Mouse (Mus musculus): ENCODE measurements around the gene Atp6v0a1.

The Atp6v0a1 gene

DNA sequence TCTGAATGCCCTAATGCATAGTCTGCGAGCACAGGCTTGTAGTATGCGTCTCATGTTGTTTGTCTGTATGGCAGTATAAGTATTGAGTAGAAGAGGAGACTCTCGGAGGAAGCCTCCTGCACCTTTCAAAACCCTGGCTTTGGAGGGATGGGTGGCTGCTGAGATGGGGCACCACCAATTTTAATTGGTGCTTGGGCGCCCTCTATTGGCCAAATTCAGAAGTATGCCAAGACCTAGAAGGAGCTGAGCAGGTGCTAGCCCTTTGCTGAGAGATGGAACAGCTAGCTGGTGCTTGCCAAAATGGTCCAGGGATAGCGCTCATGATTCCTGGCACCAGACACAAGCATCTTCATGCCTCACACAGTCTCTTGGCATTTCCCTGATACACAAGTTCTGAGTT, 48.6 kb downstream of the Atp6v0a1 start:
- no peak for DNase-seq (ENCODE audit: extremely low read depth, insufficient read length, low spot score)

DNA sequence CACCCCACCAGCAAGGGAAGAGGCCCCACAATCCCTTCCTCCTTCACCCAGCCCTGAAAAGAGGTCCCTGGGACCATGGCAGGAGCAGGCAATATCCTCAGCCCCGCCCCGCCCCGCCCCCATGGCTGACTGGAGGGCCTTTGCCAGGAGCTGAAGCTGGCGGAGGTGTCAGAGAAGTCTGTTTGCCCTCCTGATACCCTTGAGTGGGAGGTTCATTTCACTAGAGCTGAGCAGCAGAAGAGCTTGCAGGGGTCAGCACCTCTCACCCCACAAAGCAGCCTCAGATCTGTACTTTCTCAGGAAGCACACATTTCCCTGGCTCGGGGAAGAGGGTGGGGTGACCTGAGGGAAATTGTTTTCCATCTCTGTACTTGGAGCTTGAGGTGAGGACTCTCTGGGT, 49.5 kb downstream of the Atp6v0a1 start:
- no peak for DNase-seq (ENCODE audit: extremely low read depth, insufficient read length, low spot score)

DNA sequence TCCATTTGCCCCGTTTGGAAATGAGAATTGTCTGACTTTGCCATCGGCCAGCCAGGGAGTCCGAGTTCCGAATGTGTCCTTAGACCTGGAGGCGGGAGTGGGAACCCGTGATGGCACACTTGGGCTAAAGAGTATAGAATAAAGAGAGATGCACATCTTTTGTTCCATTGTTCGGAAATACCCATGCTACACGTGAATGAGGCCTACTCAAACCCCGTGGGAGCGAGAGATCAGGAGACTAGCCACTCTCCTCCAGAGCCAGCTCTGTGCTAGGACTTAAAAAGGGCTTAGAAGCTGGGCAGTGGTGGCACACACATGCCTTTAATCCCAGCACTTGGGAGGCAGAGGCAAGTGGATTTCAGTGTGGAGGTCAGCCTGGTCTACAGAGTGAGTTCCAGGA, 50.2 kb downstream of the Atp6v0a1 start:
- no peak for DNase-seq (ENCODE audit: extremely low read depth, insufficient read length, low spot score)

DNA sequence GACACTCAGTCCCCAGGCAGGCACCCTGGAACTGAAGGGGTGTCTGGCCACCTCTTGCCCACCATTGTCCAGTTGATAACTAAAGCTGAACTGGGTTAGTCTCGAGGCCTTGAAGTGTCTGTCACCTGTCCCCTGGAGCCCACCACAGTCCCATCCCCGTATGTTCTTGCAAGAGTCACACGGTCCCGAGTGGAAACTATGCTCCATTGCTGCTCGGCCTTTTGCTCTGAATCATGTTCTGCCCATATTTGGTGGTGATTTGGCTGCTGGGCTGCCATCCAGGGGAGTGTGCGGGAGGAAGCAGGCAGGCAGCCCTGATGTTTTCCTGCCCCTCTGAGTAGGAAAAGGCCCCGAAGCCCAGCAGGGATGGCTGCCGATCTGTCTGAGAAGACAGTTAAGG, 50.9 kb downstream of the Atp6v0a1 start:
- peak; percentile 64 for DNase-seq (ENCODE audit: extremely low read depth, insufficient read length, low spot score)

DNA sequence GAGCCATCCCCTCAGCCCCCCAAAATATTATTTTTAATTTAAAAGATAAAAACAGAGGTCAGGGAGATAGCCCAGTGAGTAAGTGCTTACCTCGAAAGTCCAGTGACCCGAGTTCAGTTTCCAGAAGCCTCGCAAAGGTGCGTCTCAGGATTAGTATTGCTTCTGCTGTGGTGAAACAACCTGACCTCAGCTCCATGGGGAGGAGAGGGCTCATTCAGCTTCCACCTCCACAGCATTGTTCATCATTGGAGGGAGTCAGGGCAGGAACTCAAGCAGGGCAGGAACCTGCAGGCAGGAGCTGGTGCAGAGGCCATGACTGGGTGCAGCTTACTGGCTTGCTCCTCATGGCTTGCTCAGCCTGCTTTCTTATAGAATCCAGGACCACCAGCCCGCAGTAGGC, 51.8 kb downstream of the Atp6v0a1 start:
- no peak for DNase-seq (ENCODE audit: extremely low read depth, insufficient read length, low spot score)

DNA sequence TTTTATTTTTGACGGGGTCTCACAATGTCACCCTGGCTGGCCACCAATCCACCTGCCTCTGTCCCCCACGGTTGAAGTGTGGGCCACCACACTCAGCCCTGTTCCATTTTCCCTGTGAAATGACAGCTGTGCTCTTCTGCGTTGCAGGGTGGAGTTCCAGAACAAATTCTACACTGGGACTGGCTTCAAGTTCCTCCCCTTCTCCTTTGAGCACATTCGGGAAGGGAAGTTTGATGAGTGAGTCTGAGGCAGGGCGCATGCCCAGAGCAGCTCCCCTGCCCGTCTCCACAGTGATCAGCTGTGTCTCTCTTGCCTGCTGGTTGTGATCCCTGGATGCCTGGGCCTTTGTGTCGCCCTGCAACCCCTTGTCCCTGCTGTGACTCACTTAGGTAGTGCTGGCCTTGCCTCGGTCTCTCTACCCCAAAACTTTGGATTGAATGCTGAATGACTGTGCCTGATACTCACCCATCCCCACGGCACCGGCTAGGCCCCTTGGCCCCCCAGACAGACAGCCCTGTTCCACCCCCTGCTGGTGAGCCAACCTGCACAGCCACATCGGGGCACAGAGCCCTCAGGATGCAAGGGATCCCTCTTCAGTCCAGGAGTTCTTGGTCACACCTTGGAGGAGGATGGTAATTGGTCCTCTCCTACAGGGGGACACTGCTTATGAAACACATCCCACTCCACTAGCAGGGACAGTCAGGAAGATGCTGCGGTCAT, 53.1 kb downstream of the Atp6v0a1 start:
- no peak for DNase-seq (ENCODE audit: extremely low read depth, insufficient read length, low spot score)

DNA sequence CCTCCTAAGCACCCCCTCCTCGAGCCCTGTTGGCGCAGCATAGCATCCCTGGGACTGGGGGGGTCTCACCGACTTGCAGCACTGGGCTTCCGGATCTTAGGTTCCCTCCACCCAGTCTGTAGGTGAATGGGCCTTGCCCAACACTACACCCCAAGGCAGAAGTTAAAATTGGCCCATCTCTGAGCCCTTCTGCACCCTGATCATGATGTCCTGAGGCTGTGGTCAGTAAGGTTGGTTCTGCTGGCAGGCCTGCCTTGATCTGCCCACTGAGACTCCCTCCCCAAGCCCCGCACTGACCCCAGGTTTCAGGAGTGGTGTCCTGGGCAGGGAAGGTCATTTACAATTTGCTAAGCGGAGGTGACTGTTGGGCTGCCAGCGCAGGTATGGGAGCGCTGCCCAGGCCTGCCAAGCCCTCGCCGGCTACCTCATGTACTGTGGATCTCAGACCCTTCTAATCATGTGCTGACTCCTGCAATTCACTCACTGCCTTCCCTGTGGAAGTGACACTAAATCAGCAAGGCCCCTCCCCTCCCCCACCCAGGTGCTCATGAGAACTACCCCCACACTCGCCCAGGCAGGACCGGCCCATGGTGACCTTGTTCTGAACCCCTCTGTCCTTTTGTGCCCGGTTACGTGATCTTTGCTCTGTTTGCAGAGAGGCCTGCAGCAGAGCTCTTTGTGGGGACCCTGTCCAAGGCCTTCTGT, 53.9 kb downstream of the Atp6v0a1 start:
- DNase-seq (ENCODE audit: extremely low read depth, insufficient read length, low spot score), result no peak

DNA sequence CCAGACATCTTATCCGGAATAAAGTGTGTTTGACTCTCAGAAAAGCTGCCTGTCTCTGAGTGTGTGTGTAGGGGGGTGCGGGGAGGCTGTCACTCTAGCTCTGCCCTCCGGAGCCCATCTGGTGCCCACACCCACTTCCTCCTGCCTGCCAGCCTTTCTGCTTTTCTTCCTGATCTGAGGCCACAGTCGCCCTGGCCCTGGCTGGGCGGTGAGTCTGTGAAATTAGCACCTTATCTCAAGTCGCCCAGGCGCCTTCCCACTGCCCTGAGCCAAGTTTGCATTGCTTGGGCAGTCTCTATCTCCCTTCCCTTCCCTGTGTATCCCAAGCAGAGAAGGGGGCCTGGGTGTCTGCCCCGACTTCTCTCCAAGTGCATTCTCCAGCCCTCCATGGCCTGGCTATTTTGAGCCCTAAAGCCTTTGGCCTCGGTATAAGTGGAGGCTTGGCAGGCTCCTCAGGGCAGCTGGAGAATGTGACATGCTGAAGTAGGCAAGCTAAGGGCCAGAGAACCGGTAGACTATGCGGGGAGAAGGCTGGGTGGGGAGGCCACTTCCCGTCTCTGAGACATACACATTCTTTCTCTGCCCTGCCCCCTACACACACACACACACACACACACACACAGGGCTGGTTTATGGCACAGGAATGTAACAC, 54.5 kb downstream of the Atp6v0a1 start:
- DNase-seq (ENCODE audit: extremely low read depth, insufficient read length, low spot score), result peak; percentile 71

DNA sequence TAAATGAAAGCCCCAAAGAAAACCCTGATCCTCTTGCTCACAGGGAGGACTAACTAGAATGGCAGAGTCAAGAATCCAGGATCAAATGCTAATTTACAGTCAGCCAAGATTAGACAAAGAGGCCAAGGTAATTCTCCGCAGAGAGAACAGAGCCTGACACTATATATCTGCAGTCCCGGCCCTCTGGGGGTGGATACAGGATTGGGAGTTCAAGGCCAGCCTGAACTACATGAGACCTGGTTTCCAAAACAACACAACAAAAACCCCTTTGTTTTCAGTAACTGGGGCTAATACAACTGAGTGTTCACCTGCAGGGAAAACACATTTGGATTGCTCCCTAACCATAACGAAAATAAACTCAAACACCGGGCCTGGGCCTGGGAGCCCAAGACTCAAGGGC, 55.2 kb downstream of the Atp6v0a1 start:
- DNase-seq (ENCODE audit: extremely low read depth, insufficient read length, low spot score), result no peak

DNA sequence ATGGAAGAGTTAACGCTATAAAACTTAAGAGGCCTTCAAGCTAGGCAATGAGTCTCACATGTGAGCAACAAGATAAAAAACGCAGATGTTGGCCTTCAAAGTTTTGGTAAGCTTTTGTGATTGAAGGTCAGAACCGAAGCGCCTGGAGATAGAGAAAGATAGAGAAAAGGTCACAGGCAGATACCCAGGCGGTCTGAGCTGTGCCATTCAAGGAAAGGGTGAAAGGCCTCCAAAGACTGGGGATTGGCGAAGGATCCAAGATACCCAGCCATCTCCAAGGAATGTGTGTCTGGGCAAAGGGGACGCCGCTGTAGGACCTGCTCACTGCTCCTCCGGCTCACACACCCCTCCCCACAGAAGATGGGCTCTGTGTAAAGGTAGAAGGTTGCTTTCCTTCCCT, 55.8 kb downstream of the Atp6v0a1 start:
- no peak for DNase-seq (ENCODE audit: extremely low read depth, insufficient read length, low spot score)

DNA sequence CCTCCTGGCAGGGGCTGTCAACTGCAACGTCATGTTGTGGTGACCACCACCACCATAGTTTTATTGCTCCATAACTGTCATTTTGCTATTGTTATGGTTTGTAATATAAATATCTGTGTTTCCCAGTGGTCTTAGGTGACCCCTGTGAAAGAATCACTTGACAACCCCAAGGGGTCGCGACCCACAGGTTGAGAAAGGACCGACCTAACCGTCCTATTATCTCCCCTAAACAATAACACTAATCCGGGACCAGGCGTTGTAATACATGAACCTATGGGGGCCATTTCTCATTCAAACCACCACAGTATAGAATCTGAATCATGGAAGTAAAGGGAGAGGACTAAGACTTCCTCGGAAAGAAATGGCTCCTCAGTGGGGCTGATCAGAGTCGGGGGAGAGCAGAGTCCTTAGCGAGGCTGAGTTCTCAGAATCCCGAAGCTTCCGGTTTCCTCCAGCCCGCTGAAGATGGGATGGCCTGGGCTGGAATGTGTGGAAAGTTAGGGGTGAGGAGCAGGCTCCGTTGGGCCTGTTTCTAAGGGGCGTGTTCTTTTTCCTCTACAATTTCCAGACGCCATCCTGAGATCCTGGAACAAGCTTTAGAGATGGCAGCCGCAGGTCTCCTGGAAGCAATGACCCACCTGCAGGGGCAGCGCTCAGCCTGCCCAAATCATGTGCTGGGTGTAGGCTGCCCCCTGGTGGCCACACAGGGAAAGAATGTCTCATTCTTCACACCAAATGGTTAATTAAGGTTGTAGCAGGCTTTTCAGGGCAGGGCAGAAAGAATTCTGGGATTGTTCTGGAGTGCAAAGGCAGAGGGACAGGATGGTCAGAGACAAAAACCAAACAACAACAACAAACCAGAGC, 57.5 kb downstream of the Atp6v0a1 start:
- peak; percentile 51 for DNase-seq (ENCODE audit: extremely low read depth, insufficient read length, low spot score)

DNA sequence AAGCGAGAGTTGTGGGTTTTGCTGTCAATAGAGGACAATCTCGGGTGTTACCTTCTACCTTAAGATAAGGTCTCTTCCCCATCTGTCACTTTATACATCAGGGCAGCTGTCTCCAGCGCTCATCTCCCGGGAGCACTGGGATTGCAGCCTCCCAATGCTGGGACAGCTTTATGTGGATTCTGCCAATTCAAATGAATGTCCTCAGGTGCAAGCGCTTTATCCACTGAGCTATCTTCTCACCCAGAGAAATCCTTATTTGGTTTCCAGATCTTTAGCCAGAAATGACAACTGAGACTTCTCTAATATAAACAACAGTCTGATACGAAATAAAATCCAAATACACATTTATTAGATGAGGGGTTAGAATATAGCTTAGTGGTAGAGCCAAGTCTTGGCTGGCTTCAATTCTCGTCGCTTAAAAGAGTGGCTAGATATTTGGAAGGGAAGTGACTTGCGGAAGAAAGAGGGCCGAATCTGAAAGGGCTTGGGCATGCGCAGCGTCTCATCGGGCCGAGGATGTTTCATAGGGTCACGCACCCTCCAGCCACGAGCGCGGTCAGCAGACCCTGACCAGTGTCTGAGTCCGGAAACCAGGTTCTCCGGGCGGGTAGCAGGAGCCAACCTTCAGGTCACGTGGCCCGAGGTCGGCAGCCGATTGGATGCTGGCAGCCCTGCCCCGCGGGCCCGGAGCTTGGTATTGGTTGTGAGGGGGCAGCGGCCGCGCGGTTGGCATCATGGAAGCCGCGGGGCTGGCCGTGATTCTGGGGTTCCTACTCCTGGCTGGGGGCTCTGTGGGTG, 60.3 kb downstream of the Atp6v0a1 start, which contains the start of gene Naglu:
Naglu (plus strand) TSS at position 622 of the 798 bp plus-strand sequence.
- peak; percentile 98 for DNase-seq (ENCODE audit: extremely low read depth, insufficient read length, low spot score)

DNA sequence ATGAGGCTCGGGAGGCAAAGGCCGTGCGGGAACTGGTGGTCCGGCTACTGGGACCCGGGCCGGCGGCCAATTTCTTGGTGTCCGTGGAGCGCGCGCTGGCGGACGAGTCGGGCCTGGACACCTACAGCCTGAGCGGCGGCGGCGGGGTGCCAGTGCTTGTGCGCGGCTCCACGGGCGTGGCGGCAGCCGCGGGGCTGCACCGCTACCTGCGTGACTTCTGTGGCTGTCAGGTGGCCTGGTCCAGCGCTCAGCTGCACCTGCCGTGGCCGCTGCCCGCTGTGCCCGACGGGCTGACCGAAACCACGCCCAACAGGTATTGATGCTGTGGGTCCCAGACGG, 60.9 kb downstream of the Atp6v0a1 start:
- DNase-seq (ENCODE audit: extremely low read depth, insufficient read length, low spot score), result no peak

DNA sequence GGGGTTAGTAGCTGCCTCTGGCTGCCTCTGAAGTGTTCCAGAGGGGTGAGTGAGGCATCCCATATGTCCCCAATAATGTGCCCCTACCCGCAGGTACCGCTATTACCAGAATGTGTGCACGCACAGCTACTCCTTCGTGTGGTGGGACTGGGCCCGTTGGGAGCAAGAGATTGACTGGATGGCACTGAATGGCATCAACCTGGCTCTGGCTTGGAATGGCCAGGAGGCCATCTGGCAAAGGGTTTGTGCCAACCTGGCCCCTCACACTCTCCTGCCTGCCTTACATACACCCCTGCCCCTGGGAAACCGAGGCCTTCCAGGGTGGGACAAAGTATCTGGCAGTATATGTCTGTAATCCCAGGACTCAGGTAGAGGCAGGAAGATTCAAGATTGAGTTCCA, 61.7 kb downstream of the Atp6v0a1 start:
- DNase-seq (ENCODE audit: extremely low read depth, insufficient read length, low spot score), result no peak

DNA sequence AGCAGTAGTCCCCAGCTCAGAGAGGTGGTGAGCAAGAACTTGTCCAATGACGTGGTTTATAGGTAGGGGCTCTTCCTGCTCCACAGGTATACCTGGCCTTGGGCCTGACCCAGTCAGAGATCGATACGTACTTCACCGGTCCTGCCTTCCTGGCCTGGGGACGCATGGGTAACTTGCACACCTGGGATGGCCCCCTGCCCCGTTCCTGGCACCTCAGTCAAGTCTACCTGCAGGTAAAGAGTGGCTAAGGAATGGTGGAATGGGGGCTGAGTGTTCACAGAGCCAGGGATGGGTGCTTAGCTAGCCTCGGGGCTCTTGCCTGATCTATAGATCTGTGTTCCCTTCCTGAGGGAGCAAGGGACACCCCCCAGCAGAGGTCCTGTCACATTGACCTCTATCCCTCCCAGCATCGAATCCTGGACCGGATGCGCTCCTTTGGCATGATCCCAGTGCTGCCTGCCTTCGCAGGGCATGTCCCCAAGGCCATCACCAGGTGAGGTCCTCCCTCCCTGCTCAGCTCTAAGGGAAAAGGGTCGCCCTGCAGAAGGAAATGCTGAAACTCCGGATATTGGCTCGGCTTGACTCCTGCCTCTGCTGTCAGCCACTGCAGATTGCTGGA, 62.7 kb downstream of the Atp6v0a1 start:
- DNase-seq (ENCODE audit: extremely low read depth, insufficient read length, low spot score), result no peak

DNA sequence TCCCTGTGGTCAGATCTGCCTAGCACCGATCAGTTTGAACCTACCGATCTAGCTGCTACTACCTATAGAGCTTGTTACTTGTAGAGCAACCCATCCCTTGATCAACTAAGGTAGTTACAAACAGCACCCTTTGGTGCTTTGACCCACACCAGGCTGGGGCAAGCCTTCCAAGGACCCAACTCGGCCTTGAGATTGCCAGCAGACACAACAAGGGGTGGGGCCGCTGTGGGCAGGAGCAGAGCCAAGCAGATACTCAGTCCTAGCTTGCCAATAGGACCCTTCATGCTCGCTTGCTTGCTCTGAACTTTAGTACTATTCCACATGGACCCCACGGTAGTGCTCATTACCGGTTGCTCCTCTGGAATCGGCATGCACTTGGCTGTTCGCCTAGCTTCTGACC, 68.9 kb downstream of the Atp6v0a1 start, which contains the start of gene Hsd17b1:
Hsd17b1 (plus strand) TSS at position 291 of the 400 bp plus-strand sequence.
- no peak for DNase-seq (ENCODE audit: extremely low read depth, insufficient read length, low spot score)

DNA sequence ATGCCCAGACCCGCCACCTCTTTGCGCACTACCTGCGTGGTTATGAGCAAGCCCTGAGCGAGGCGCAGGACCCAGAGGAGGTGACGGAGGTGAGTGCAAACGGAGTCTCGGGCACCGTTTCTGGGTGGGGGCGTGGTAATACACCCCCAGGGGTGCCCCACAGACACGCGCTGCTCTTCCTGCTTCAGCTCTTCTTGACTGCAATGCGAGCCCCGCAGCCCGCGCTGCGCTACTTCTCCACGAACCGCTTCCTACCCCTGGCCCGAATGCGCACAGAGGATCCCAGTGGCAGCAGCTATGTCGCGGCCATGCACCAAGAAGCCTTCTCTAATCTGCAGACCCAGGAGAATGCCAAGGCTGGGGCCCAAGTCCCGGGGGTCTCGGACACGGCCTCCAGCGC, 70.5 kb downstream of the Atp6v0a1 start:
- DNase-seq (ENCODE audit: extremely low read depth, insufficient read length, low spot score), result no peak

DNA sequence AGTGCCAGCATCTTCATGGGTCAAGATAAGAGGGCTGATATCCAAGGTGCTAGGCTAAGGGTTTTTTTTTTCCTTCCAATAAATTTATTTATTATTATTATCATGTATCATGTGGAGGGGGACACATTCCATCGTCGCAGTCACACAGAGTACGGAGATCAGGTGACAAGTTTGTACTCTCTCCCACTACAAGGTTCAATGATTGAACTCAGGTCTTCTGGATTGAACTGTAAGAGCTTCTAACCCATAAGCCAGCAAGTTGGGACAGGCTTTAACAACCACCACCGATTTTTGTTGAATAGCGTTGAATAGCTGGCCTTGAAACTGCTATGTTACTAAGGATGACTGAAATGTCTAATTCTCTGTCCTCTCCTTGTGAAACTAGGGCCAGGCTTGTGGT, 71.2 kb downstream of the Atp6v0a1 start:
- DNase-seq (ENCODE audit: extremely low read depth, insufficient read length, low spot score), result no peak

DNA sequence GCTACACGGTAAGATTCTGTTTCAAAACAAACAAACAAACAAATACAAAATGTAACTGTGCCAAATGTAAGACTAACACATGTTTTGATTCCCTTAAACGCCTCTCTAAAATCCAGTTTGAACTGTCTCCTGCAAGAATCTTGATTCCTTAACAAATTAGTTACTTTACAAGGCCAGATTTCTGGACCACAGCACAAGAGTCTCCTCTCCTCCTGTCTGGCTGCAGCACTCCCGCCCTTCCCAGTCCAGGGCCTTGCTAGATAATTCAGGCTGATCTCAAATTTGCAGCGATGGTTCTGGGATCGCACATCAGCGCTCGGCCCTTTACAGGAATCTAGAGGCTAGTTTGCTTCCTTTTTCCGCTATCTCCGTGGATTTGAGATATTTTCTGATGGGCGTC, 72.4 kb downstream of the Atp6v0a1 start:
- DNase-seq (ENCODE audit: extremely low read depth, insufficient read length, low spot score), result peak; percentile 35
